Mouse (Mus musculus) midbrain, postnatal 0 days (tissue): ENCODE data around the gene Kndc1. TPM values are rescaled to one million over a fixed set of nuclear protein-coding genes. Genes with fewer than 3 reads are reported as not detected.

ENCODE experiments used
- ATAC-seq: fragments of 200-750 bp; cut with Nextera tagmentation; 2 replicates; pipeline ENCODE4 v1.8.0; 2017; ENCODE audit warnings: moderate number of reproducible peaks, mild to moderate bottlenecking, moderate TSS enrichment, moderate library complexity; ENCODE audit not compliant: low FRiP score
- DNase-seq: peaks from one replicate; pipeline ENCODE4 v3.0.0-alpha.2; 2015; ENCODE audit warnings: low spot score
- H3K27ac ChIP-seq: fragments of 300-500 bp; sonication (generic); 2 replicates; pipeline ENCODE4 v1.5.1; 2014; ENCODE audit warnings: low read depth, mild to moderate bottlenecking, low read length, mixed read lengths
- H3K27me3 ChIP-seq: fragments of 300-500 bp; sonication (generic); 2 replicates; pipeline ENCODE4 v1.6.1; 2014; ENCODE audit warnings: low read length, control low read depth, mixed read lengths; ENCODE audit not compliant: insufficient read depth
- H3K36me3 ChIP-seq: fragments of 300-500 bp; sonication (generic); 2 replicates; pipeline ENCODE4 v1.6.1; 2014; ENCODE audit warnings: low read length, control low read depth, mixed read lengths; ENCODE audit not compliant: insufficient read depth
- H3K4me1 ChIP-seq: fragments of 300-500 bp; sonication (generic); 2 replicates; pipeline ENCODE4 v1.6.1; 2014; ENCODE audit warnings: mild to moderate bottlenecking, control low read depth, antibody characterized with exemption, low read length, mixed read lengths; ENCODE audit not compliant: insufficient read depth
- H3K4me2 ChIP-seq: fragments of 300-500 bp; sonication (generic); 2 replicates; pipeline ENCODE4 v1.6.1; 2014; ENCODE audit warnings: low read depth, mild to moderate bottlenecking, low read length, mixed read lengths; ENCODE audit not compliant: poor library complexity, severe bottlenecking
- H3K4me3 ChIP-seq: fragments of 300-500 bp; sonication (generic); 2 replicates; pipeline ENCODE4 v1.5.1; 2014; ENCODE audit warnings: low read depth, mild to moderate bottlenecking, low read length, moderate library complexity
- H3K9ac ChIP-seq: fragments of 300-500 bp; sonication (generic); replicated peaks from 2 replicates; pipeline ENCODE4 v1.6.1; 2014; ENCODE audit warnings: mild to moderate bottlenecking, low read length, moderate library complexity, mixed read lengths; ENCODE audit not compliant: poor library complexity, severe bottlenecking
- H3K9me3 ChIP-seq: fragments of 300-500 bp; sonication (generic); 2 replicates; pipeline ENCODE4 v1.6.1; 2016; ENCODE audit warnings: low read length, control low read depth
- CTCF ChIP-seq: IDR thresholded peaks from 2 replicates; pipeline ENCODE4 v1.5.1; 2016; ENCODE audit warnings: antibody characterized with exemption, mild to moderate bottlenecking
- WGBS: fragments of 180-500 bp; shearing (Covaris S2); extraction: QIAGEN DNeasy Blood & Tissue Kit; methylation state at CpG from one replicate; pipeline ENCODE4 v1.1.7; 2014; 5-methylcytosine and 5-hydroxymethylcytosine counted together
- polyA plus RNA-seq: library from polyadenylated mRNA; unstranded; fragments of >200 nt; fragmentation: Nextera tagmentation; extraction: Ambion mirVana; gene quantifications from 2 replicates; pipeline ENCODE4 v1.2.1, GENCODE M21; 2015
- total RNA-seq: library from RNA; depleted of rRNA; stranded (reverse); fragments of >200 nt; gene quantifications from 2 replicates; pipeline ENCODE4 v1.2.3, GENCODE M21; 2014

Kndc1 gene
- total and polyA plus RNA-seq, 2 experiments from 2014 or later = 22.4 to 71.5 TPM

- peaks cover 18% of the 10 kb centered on the region; the same call in 1 of the 2 replicates for H3K36me3 ChIP-seq
- peak; percentile 97 for TF ChIP-seq CTCF
- no peaks in the 10 kb centered on the region for H3K9me3 ChIP-seq
- no peak overlapping the region for H3K27ac ChIP-seq
- ATAC-seq = peak; percentile 58; the same call in 1 of the 2 replicates
- H3K27me3 ChIP-seq = no peaks in the 10 kb centered on the region
- 62% methylated on average over 10 of the region's 10 CpGs for WGBS
- H3K4me1 ChIP-seq = no peaks in the 10 kb centered on the region
- no peak overlapping the region for H3K4me2 ChIP-seq
- H3K4me3 ChIP-seq = no peak overlapping the region
- H3K9ac ChIP-seq = no peak overlapping the region
- peak; percentile 81 for DNase-seq
Observed at GRCm38 (mm10) chr7:139877167-139877792, 17.2 kb upstream of the Kndc1 start.

DNA sequence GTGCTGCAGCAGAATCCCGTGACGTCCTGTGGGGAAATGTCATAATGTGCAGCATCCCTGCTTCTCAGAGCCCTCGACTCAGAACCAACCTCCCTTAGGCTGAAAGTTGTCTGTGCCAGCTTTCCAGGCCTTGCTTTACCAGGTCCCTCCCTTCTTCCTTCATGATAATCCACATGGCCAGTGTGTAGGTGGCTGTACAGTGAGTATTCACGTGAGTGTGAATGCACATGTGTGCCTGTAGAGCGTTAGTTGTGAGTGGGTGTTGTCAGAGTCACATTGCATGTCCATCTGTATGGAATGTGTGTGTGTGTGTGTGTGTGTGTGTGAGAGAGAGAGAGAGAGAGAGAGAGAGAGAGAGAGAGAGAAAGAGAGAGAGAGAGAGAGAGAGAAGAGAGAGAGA, 16.4 kb upstream of the Kndc1 start:
- no peak for DNase-seq
- no peak overlapping the region for H3K9ac ChIP-seq
- H3K4me3 ChIP-seq = no peak overlapping the region
- no peaks in the 10 kb centered on the region for H3K27me3 ChIP-seq
- WGBS = 53% methylated on average over 5 of the region's 5 CpGs
- TF ChIP-seq CTCF = no peak
- H3K4me2 ChIP-seq = no peak overlapping the region
- no peak for ATAC-seq
- H3K9me3 ChIP-seq = no peaks in the 10 kb centered on the region
- H3K4me1 ChIP-seq = no peaks in the 10 kb centered on the region
- no peak overlapping the region for H3K27ac ChIP-seq
- peaks cover 15% of the 10 kb centered on the region; the same call in 1 of the 2 replicates for H3K36me3 ChIP-seq

GRCm38 (mm10) chr7:139878621-139879020, 15.9 kb upstream of the Kndc1 start:
- Histone ChIP-seq H3K4me1 (no peaks in the 10 kb centered on the region), H3K9ac (no peak overlapping the region), H3K27ac (no peak overlapping the region), H3K9me3 (no peaks in the 10 kb centered on the region), H3K4me2 (no peak overlapping the region), H3K36me3 (peaks cover 15% of the 10 kb centered on the region; the same call in 1 of the 2 replicates), H3K27me3 (no peaks in the 10 kb centered on the region), H3K4me3 (no peak overlapping the region)
- WGBS = 64% methylated on average over 6 of the region's 6 CpGs
- ATAC-seq (no peak), DNase-seq (no peak)
- no peak for TF ChIP-seq CTCF

GRCm38 (mm10) chr7:139883545-139883944, 11.0 kb upstream of the Kndc1 start:
- TF ChIP-seq CTCF = no peak
- Histone ChIP-seq H3K9me3 (no peaks in the 10 kb centered on the region), H3K36me3 (no peaks in the 10 kb centered on the region), H3K27ac (no peak overlapping the region), H3K4me3 (no peak overlapping the region), H3K4me1 (no peaks in the 10 kb centered on the region), H3K9ac (no peak overlapping the region), H3K4me2 (no peak overlapping the region), H3K27me3 (no peaks in the 10 kb centered on the region)
- ATAC-seq (no peak), DNase-seq (no peak)
- 78% methylated on average over 4 of the region's 4 CpGs for WGBS

GRCm38 (mm10) chr7:139891779-139892178, 2.7 kb upstream of the Kndc1 start:
- Histone ChIP-seq H3K27me3 (no peaks in the 10 kb centered on the region; the same call in 1 of the 2 replicates), H3K9ac (no peak overlapping the region), H3K36me3 (no peaks in the 10 kb centered on the region), H3K4me2 (no peak overlapping the region), H3K4me1 (peaks cover 14% of the 10 kb centered on the region; the same call in 1 of the 2 replicates), H3K9me3 (no peaks in the 10 kb centered on the region), H3K27ac (no peak overlapping the region), H3K4me3 (no peak overlapping the region)
- DNase-seq (no peak), ATAC-seq (no peak)
- WGBS = 74% methylated on average over 5 of the region's 5 CpGs
- TF ChIP-seq CTCF = no peak

GRCm38 (mm10) chr7:139896271-139896670, 1.8 kb downstream of the Kndc1 start:
- ATAC-seq (no peak), DNase-seq (no peak)
- no peaks in the 10 kb centered on the region for H3K9me3 ChIP-seq
- peak overlapping the region; percentile 83 for H3K4me2 ChIP-seq
- H3K36me3 ChIP-seq = no peaks in the 10 kb centered on the region
- 75% methylated on average over 7 of the region's 7 CpGs for WGBS
- H3K9ac ChIP-seq = 0 out of 2 replicates have a peak overlapping the region, but pooled peaks have one; percentile 81
- peak overlapping the region; percentile 68; the same call in 1 of the 2 replicates for H3K4me3 ChIP-seq
- H3K27ac ChIP-seq = no peak overlapping the region
- peaks cover 14% of the 10 kb centered on the region; the same call in 1 of the 2 replicates for H3K4me1 ChIP-seq
- no peak for TF ChIP-seq CTCF
- H3K27me3 ChIP-seq = no peaks in the 10 kb centered on the region; the same call in 1 of the 2 replicates
